Mouse (Mus musculus): ENCODE results near the gene Map7.

The Map7 gene

GRCm38 (mm10) chr10:20153507-20153906 lies 5.2 kb downstream of the Map7 start:
- no peak for DNase-seq

GRCm38 (mm10) chr10:20155401-20155800 lies 7.1 kb downstream of the Map7 start:
- no peak for DNase-seq

- no peak for DNase-seq
Observed at GRCm38 (mm10) chr10:20157021-20157726, 8.9 kb downstream of the Map7 start.

- DNase-seq, result no peak
Observed at GRCm38 (mm10) chr10:20158756-20159155, 10.5 kb downstream of the Map7 start.

- no peak for DNase-seq
Observed at GRCm38 (mm10) chr10:20159308-20159707, 11.0 kb downstream of the Map7 start.

GRCm38 (mm10) chr10:20160914-20161313 lies 12.6 kb downstream of the Map7 start:
- DNase-seq, result no peak

- DNase-seq, result no peak
Observed at GRCm38 (mm10) chr10:20164810-20165209, 16.5 kb downstream of the Map7 start.

- no peak for DNase-seq
Observed at GRCm38 (mm10) chr10:20166797-20167196, 18.5 kb downstream of the Map7 start.

GRCm38 (mm10) chr10:20167467-20167866 lies 19.2 kb downstream of the Map7 start:
- no peak for DNase-seq

GRCm38 (mm10) chr10:20169182-20169674 lies 21.0 kb downstream of the Map7 start:
- DNase-seq, result no peak

GRCm38 (mm10) chr10:20169927-20170604 lies 21.8 kb downstream of the Map7 start:
- no peak for DNase-seq

- no peak for DNase-seq
Observed at GRCm38 (mm10) chr10:20170605-20171088, 22.4 kb downstream of the Map7 start.

- DNase-seq, result no peak
Observed at GRCm38 (mm10) chr10:20171209-20171608, 22.9 kb downstream of the Map7 start.

GRCm38 (mm10) chr10:20171756-20172155 lies 23.5 kb downstream of the Map7 start:
- DNase-seq, result no peak

- DNase-seq, result no peak
Observed at GRCm38 (mm10) chr10:20173733-20174132, 25.5 kb downstream of the Map7 start.

- DNase-seq, result no peak
Observed at GRCm38 (mm10) chr10:20176054-20176453, 27.8 kb downstream of the Map7 start.

GRCm38 (mm10) chr10:20178807-20179605 lies 30.7 kb downstream of the Map7 start:
- no peak for DNase-seq

- DNase-seq, result no peak
Observed at GRCm38 (mm10) chr10:20181198-20181597, 32.9 kb downstream of the Map7 start.

GRCm38 (mm10) chr10:20181680-20182399 lies 33.6 kb downstream of the Map7 start:
- no peak for DNase-seq

- no peak for DNase-seq
Observed at GRCm38 (mm10) chr10:20184326-20184725, 36.1 kb downstream of the Map7 start.

GRCm38 (mm10) chr10:20185264-20185663 lies 37.0 kb downstream of the Map7 start:
- DNase-seq, result no peak

- DNase-seq, result no peak
Observed at GRCm38 (mm10) chr10:20185806-20186205, 37.5 kb downstream of the Map7 start.

Measured in thymus, adult 18-20 months (tissue).